Mouse (Mus musculus): ENCODE results near the gene Tgfb1. TPM values are rescaled to one million over a fixed set of nuclear protein-coding genes. Genes with fewer than 3 reads are reported as not detected.
A peak's percentile ranks its signal among the peaks of the same experiment; 100 is the strongest.

Gene Tgfb1
- 47.9 and 84.6 TPM in 2 replicates for total RNA-seq (2017)

DNA sequence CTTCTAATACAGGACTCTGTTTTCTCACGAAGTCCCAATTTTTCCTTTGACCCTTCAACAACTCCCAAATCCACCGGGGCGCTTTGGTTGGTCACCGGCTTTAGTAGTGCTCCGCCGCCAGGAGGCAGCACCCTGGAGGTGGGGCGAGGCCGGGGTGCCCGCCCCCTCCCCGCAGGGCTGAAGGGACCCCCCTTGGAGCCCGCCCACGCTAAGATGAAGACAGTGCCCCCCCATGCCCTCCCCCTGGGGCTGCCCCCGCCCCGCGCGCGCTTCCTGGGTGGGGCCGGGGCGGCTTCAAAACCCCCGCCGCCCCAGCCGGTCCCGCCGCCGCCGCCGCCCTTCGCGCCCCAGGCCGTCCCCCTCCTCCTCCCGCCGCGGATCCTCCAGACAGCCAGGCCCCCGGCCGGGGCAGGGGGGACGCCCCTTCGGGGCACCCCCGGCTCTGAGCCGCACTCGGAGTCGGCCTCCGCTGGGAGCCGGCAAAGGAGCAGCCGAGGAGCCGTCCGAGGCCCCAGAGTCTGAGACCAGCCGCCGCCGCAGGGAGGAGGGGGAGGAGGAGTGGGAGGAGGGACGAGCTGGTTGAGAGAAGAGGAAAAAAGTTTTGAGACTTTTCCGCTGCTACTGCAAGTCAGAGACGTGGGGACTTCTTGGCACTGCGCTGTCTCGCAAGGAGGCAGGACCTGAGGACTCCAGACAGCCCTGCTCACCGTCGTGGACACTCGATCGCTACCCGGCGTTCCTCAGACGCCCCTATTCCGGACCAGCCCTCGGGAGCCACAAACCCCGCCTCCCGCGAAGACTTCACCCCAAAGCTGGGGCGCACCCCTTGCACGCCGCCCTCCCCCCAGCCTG, at the start of gene Tgfb1:
TSS of gene Tgfb1 (plus strand) at position 323 of the 852 bp plus-strand sequence.
- ATAC-seq (replicated peaks; ENCODE audit: low read depth, poor library complexity, severe bottlenecking) = peak; percentile 17

DNA sequence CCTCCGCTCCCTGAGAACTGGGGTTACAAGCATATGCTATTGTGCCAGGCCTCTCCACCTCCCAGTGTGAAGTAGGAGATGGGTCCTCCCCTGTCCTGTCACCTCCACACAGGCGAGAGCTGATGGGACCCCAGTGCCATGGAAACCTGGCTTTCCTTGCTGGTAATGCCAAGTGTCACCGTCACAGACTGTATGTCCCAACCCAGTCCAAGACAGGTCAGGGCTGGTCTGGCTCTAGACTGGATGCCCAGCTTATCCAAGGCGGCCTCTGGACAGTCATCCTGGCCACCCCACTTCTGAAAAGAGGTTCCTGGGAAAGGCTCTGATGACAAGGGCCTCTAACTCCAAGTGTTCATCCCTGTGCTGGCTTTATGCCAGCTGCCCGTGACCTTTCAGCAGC, 49.7 kb upstream of the Tgfb1 start:
- ATAC-seq (replicated peaks; ENCODE audit: low read depth, poor library complexity, severe bottlenecking) = no peak

GRCm38 (mm10) chr7:25639754-25640153, 47.0 kb upstream of the Tgfb1 start:
- no peak for ATAC-seq (replicated peaks; ENCODE audit: low read depth, poor library complexity, severe bottlenecking)

- peak; percentile 43 for ATAC-seq (replicated peaks; ENCODE audit: low read depth, poor library complexity, severe bottlenecking)
Observed at GRCm38 (mm10) chr7:25644136-25644535, 42.7 kb upstream of the Tgfb1 start.

- peak; percentile 30; the same call in 1 of the 2 replicates for ATAC-seq (replicated peaks; ENCODE audit: low read depth, poor library complexity, severe bottlenecking)
Observed at GRCm38 (mm10) chr7:25644631-25645030, 42.2 kb upstream of the Tgfb1 start.

DNA sequence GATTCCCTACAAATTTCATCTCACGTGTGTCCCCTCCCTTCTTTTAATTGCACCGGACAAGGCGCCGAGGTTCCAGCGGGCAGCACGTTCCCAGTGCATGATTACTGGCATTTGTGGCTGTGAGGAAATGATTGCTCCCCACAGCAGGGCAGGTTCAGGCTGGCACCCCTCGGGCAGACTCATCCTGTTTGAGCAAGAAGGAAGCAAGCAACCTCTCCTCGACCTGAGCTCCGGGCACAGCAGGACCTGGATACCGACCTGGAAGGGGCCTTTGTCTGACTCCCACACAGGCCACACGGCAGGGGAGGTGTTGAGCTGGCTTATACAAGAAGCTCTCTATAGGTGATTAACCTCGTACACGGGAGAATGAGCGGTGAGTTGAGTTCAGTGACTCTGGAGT, 41.7 kb upstream of the Tgfb1 start:
- ATAC-seq (replicated peaks; ENCODE audit: low read depth, poor library complexity, severe bottlenecking) = 0 out of 2 replicates have a peak, but pooled peaks have one; percentile 12

DNA sequence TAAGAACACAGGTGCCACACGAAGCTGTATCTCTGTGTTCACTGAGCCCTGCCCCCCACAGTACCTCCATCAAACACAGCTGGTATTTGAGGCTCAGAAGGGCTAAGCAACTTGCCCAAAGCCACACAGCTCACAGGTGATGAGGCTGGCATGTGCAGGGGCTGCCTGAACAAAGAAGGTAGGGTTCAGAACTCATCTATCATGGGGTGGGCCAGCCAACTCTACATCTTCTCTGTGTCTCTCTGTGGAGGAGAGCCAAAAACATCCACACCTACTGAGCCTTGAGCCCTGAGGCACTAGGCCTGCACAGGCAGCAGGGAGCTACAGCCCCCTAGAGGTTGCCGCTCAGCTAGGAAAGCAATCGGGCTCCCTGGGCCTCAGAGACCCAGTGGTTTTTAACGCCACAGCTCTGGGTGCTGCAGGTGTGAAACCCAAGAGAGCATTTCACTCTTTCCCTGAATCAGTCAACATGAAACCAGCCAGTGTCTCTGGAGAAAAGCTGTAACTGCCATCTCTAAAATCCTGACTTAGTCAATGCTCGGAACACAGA, 39.2 kb upstream of the Tgfb1 start:
- no peak for ATAC-seq (replicated peaks; ENCODE audit: low read depth, poor library complexity, severe bottlenecking)

DNA sequence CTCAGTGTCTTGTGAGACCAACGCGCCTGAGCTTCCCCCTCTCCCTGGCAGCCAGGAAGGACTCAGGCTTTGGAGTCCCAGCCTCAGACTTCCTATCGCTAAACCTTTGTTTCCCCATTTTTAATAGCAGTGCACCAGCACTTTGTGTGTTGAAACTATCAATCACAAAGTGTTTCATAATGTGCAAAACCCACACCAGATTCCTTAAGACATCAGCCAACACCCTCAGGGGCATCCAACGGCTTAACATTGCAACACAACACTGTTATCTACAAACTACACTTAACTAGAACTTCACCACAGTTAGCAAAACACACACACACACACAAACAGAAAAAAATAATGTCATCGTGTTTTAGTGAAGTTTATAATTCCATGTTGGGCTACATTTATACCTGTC, 37.0 kb upstream of the Tgfb1 start:
- ATAC-seq (replicated peaks; ENCODE audit: low read depth, poor library complexity, severe bottlenecking) = peak; percentile 57

GRCm38 (mm10) chr7:25651281-25651680, 35.5 kb upstream of the Tgfb1 start:
- peak; percentile 76 for ATAC-seq (replicated peaks; ENCODE audit: low read depth, poor library complexity, severe bottlenecking)

DNA sequence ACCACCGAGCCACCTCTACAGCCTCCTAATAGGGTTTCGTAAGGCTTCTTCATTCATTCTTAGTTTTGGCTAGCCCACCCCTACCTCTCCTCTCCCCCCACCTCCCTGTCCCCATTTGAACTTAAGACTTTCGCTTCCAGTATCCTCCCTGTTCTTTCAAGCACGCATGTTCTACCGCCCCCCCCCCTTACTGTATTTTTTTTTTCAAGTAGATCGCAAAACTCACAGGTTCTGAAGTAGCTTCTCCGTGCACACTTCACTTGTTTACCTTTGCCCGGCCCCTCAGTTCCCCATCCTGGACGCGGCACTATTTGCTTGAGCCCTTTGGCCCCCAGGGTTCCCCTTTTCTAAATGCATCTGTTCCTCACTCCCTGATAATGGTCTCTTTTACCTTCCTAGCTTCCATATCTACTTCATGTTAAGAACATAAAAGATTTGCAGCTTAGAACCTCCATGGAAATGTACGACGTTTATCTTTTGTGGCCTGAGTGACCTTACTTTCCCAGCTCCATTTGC, 34.5 kb upstream of the Tgfb1 start:
- 0 out of 2 replicates have a peak, but pooled peaks have one; percentile 11 for ATAC-seq (replicated peaks; ENCODE audit: low read depth, poor library complexity, severe bottlenecking)

DNA sequence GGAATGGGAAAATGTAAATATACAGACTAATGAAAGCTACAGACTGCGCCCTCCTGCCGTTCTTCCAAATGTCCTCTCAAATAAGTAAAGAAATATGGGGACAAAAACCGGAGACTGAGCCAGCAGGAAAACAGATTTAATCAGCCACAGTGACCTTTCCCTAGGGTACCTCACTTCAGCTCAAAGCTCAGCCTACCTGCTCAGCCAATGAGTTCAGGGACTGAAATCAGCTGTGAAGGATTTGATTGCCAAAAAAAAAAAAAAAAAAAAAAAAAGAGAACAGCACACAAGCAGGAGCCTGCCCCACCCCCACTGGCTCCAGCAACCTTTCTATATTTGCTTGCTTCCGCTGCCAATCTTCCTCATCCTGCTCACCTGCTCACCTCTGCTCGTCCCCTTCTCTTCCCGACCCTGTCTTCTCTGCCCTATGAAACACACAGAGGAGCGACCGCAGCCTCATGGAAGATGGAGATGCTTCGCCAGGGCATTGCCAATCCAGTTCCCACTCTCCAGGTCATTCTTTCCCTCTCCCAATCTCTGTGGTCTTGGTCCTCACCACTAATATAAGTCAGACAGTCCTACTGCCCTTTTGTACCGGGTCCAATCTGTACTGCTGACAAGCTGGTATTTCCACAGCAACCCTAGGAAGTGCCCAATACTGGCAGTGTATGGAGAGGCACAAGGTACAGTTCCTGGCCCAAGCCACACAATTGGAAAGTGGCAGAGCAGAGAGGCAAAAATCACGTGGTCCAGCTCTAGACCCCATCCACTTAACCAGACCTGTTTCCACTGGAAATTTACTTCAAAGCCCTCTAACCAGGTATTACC, 31.0 kb upstream of the Tgfb1 start:
- no peak for ATAC-seq (replicated peaks; ENCODE audit: low read depth, poor library complexity, severe bottlenecking)

DNA sequence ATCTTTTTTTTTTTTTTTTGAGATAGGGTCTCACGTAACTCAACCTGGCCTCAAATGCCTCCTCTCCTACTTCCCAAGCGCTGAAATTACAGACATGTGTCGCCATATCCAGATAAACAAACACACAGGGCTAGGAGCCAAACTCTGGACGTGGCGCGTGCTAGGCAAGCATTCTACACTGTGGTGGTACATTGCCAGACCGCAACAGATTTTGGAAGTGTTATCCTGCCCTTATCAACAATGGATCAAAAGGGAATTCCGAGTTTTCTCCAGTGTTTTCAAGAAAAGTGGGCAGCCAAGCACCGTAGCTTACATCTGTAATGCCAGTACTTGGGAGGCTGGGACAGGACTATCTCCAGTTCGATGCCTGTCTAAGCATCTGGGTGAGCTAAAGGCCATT, 29.0 kb upstream of the Tgfb1 start:
- ATAC-seq (replicated peaks; ENCODE audit: low read depth, poor library complexity, severe bottlenecking) = no peak

GRCm38 (mm10) chr7:25658657-25659472, 27.9 kb upstream of the Tgfb1 start, which contains the start of the genes Bckdha and Exosc5:
Gene Bckdha, minus strand, starts transcription at chr7:25658981.
Gene Exosc5, plus strand, starts transcription at chr7:25659164.
- peak; percentile 97 for ATAC-seq (replicated peaks; ENCODE audit: low read depth, poor library complexity, severe bottlenecking)

DNA sequence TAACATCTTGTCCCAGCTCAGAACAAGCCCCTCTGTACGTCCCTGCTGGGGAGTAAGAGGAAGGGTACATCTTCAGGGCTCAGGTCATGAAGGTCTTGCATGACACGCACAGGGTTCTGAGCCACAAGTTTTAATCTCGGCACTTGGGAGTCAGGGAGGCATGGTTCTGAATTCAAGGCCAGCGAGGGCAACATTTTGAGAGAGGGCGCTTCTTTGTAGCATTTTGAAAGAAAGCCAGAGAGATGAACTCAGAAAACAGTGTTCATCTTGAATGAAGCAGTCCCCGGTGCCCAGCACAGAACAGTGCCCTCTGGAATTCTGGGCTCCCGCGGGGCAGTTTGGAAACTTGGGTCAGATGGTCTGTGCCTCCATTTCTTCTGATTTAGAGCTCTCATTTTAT, 20.4 kb upstream of the Tgfb1 start:
- no peak for ATAC-seq (replicated peaks; ENCODE audit: low read depth, poor library complexity, severe bottlenecking)

GRCm38 (mm10) chr7:25669158-25669557, 17.6 kb upstream of the Tgfb1 start:
- ATAC-seq (replicated peaks; ENCODE audit: low read depth, poor library complexity, severe bottlenecking) = no peak

DNA sequence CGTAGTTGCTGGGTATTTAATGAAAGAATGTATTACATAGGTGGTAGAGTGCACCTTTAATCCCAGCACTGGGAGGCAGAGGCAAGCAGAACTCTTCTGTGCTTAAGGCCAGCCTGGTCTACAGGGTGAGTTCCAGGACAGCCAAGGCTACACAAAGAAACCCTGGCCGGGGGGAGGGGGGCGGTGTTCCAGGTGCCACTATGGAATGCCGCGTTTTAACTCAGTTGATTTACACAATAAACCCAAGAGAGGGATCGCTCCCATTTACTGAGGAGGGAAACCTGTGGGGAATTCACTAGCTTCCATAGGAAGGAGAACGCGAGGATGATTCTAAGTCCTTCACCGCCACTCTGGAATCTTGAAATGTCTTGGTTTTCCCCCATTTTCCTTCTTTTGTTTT, 17.2 kb upstream of the Tgfb1 start:
- no peak for ATAC-seq (replicated peaks; ENCODE audit: low read depth, poor library complexity, severe bottlenecking)

DNA sequence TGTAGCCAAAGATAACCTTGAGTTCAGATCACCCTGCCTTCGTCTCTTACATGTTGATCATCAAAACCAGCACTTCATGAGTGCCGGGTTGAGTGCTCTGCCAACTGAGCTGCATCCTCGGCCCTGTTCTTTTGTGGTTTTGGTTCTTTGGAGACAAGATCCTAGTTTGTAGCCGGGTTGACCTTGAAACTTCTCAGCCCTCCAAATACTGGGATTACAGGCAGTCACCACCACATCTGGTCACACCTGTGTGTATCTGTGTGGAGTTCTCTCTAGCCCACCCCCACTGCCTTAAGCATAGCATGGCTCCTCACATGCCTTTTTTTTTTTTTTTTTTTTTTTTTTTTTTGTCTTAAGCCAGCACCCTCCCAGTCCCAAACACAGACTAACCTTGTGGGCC, 16.7 kb upstream of the Tgfb1 start:
- ATAC-seq (replicated peaks; ENCODE audit: low read depth, poor library complexity, severe bottlenecking) = no peak

GRCm38 (mm10) chr7:25671686-25672085, 15.1 kb upstream of the Tgfb1 start:
- no peak for ATAC-seq (replicated peaks; ENCODE audit: low read depth, poor library complexity, severe bottlenecking)

DNA sequence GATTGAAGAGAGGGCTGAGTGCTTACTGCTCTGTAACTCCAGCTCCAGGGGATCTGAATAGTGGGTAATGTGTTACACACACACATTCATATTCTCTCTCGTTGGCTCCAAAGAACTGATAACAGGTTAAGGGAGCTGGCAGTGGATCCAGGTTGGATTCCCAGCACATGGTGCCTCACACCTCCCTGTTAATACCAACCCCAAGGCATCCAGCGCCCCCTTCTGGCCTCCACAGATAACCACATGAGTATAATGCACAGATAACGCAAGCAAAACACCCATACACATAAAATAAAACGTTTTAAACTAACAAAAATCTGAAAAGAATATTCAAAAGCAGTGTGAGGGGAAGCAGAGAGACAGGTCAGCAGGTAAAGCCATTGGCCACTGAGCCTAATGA, 14.4 kb upstream of the Tgfb1 start:
- ATAC-seq (replicated peaks; ENCODE audit: low read depth, poor library complexity, severe bottlenecking) = no peak

DNA sequence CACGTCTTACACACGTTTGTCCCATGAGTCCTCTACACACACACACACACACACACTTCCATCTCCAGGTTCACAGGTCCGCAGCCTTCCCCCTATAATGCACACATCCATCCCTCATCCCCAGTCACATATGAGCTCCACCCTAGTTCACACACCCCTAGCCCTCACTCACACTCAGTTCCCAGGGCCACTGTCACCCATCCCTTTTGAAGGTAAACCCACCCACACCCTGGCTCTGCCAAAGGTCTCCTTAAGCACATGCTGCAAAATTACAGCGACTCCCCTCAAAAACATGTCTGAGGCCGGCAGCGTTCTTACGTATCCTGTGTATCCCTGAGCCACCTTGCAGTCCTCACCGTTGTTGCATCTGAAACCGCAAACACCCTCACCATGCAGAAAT, 12.5 kb upstream of the Tgfb1 start:
- peak; percentile 23 for ATAC-seq (replicated peaks; ENCODE audit: low read depth, poor library complexity, severe bottlenecking)

Measured in common myeloid progenitor, adult 5-6 weeks (primary cell).